Mouse (Mus musculus): ENCODE measurements around the gene Pou2f2.

- no peak for TF ChIP-seq EP300 (IDR thresholded peaks at IDR 0.05; ENCODE audit: low read length)
- no peak for TF ChIP-seq CTCF (conservative IDR thresholded peaks at IDR 0.05 in 1 of 2, IDR thresholded peaks at IDR 0.05 in 1 of 2; ENCODE audit: low read depth in 2 of 2, low read length in 2 of 2)
- no peak for TF ChIP-seq POLR2A (IDR thresholded peaks at IDR 0.05; ENCODE audit: low read depth, low read length)
- no peak for TF ChIP-seq POLR2AphosphoS2 (IDR thresholded peaks at IDR 0.05; ENCODE audit: low read depth, low read length)
- no peak for TF ChIP-seq ZC3H11A (IDR thresholded peaks at IDR 0.05; ENCODE audit: low read depth, low read length)
- TF ChIP-seq ETS1 (conservative IDR thresholded peaks at IDR 0.05; ENCODE audit: low read depth, low read length), result no peak
Observed at GRCm38 (mm10) chr7:25080431-25080830, 99.1 kb downstream of the Pou2f2 start.
